Mouse (Mus musculus) embryonic facial prominence, embryonic 12.5 days (tissue): Measurements from ENCODE around the gene Ank. TPM values are rescaled to one million over a fixed set of nuclear protein-coding genes. Genes with fewer than 3 reads are reported as not detected.

ENCODE experiments used
- ATAC-seq: fragments of 200-750 bp; cut with Nextera tagmentation; 2 replicates; pipeline ENCODE4 v1.8.0; 2017; ENCODE audit not compliant: insufficient number of reproducible peaks, insufficient read depth, low FRiP score, low TSS enrichment
- H3K27ac ChIP-seq: fragments of 300-500 bp; sonication (generic); 2 replicates; pipeline ENCODE4 v1.5.1; 2016; ENCODE audit warnings: mild to moderate bottlenecking
- H3K27me3 ChIP-seq: fragments of 300-500 bp; sonication (generic); 2 replicates; pipeline ENCODE4 v1.6.1; 2016; ENCODE audit warnings: mild to moderate bottlenecking, moderate library complexity
- H3K36me3 ChIP-seq: fragments of 300-500 bp; sonication (generic); 2 replicates; pipeline ENCODE4 v1.6.1; 2016; ENCODE audit warnings: mild to moderate bottlenecking
- H3K4me1 ChIP-seq: fragments of 300-500 bp; sonication (generic); 2 replicates; pipeline ENCODE4 v1.6.1; 2016
- H3K4me2 ChIP-seq: fragments of 300-500 bp; sonication (generic); replicated peaks from 2 replicates; pipeline ENCODE4 v1.6.1; 2016; ENCODE audit warnings: mild to moderate bottlenecking, moderate library complexity
- H3K4me3 ChIP-seq: fragments of 300-500 bp; sonication (generic); 2 replicates; pipeline ENCODE4 v1.5.1; 2016; ENCODE audit warnings: mild to moderate bottlenecking
- H3K9ac ChIP-seq: fragments of 300-500 bp; sonication (generic); 2 replicates; pipeline ENCODE4 v1.6.1; 2016; ENCODE audit warnings: mild to moderate bottlenecking, moderate library complexity
- H3K9me3 ChIP-seq: fragments of 300-500 bp; sonication (generic); 2 replicates; pipeline ENCODE4 v1.6.1; 2016; ENCODE audit warnings: mild to moderate bottlenecking, moderate library complexity
- WGBS: fragments of 180-500 bp; shearing (Covaris S2); methylation state at CpG from one replicate; pipeline ENCODE4 v1.1.7; 2016; 5-methylcytosine and 5-hydroxymethylcytosine counted together
- polyA plus RNA-seq: library from polyadenylated mRNA; unstranded; fragments of >200 nt; fragmentation: Nextera tagmentation; extraction: Ambion mirVana; gene quantifications from 2 replicates; pipeline ENCODE4 v1.2.1, GENCODE M21; 2016

The Ank gene
- polyA plus RNA-seq, 1 experiment from 2014 or later: 9.7 TPM

DNA sequence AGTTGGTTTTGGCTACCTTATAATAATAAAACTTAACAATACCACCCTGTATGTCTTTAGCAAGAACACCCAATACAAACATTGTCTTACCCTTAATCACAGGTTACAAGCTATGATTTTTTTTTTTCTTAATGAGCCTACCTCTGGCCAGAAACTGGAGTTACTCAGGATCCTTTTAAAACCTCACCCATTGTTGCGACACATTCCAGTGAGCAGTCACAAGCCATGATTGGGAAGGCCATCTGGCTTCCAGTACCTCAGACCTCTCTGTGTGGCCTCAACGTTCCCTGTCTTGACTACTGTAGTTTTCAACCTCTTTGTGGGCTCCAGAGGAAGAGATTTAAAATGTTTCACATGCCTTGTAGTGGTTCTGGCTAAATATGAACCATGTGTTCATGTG is 103.4 kb downstream of the Ank start:
- no peak overlapping the region for H3K9ac ChIP-seq
- H3K27me3 ChIP-seq: no peaks in the 10 kb centered on the region
- 34% methylated on average over 2 of the region's 2 CpGs for WGBS
- no peak overlapping the region for H3K4me2 ChIP-seq
- H3K4me3 ChIP-seq: no peak overlapping the region
- no peak overlapping the region; the same call in 1 of the 2 replicates for H3K27ac ChIP-seq
- no peak for ATAC-seq
- H3K4me1 ChIP-seq: 0 out of 2 replicates have a peak, but pooled peaks cover 4% of the 10 kb centered on the region
- H3K36me3 ChIP-seq: 0 out of 2 replicates have a peak, but pooled peaks cover 3% of the 10 kb centered on the region
- no peaks in the 10 kb centered on the region for H3K9me3 ChIP-seq

DNA sequence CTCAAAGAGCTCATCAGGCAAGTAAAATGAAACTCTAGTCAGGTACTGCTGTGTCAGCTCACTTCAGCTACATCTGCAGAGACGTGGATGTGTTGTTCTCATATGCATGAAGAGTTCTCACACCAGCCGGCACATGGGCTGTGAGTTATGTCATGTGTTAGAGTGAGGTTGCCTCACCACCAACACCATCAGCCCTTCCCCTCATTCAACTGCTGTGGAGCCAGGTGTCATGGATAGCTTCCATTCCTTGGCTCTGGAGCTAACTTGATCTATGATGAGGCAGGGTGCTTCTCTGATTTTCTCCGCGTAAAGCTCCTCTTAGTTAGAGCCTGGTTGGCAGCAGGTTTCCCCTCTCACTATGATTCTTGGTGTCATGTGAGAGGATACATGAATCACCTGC is 103.9 kb downstream of the Ank start:
- 70% methylated on average over 4 of the region's 4 CpGs for WGBS
- Histone ChIP-seq H3K4me1 (peaks cover 4% of the 10 kb centered on the region; the same call in 1 of the 2 replicates), H3K27me3 (no peaks in the 10 kb centered on the region), H3K9ac (no peak overlapping the region), H3K36me3 (0 out of 2 replicates have a peak, but pooled peaks cover 2% of the 10 kb centered on the region), H3K4me2 (no peak overlapping the region), H3K9me3 (no peaks in the 10 kb centered on the region), H3K4me3 (no peak overlapping the region), H3K27ac (no peak overlapping the region)
- ATAC-seq: no peak

DNA sequence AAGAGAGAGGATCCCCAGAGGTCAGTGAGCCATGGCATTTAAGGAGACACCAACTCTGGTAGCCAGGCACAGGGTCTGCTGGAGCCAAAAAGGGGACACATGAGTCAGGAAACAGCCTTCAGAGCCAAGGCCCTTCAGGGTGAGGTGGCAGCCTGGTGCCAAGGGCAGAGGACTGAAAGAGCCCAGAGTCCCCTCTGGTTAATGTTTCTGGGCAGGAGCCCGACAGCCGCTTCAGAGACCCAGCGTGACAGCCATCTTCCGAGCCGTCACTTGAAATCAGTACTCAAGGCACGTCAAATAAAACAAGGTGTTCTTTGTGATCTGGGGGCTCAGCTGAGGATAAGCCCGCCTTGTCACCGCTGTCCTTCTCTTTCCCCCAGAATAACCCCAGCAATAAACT is 104.7 kb downstream of the Ank start:
- H3K4me3 ChIP-seq: no peak overlapping the region
- peaks cover 4% of the 10 kb centered on the region; the same call in 1 of the 2 replicates for H3K4me1 ChIP-seq
- no peaks in the 10 kb centered on the region; the same call in 1 of the 2 replicates for H3K36me3 ChIP-seq
- no peak overlapping the region for H3K4me2 ChIP-seq
- H3K27me3 ChIP-seq: no peaks in the 10 kb centered on the region
- ATAC-seq: no peak
- WGBS: 66% methylated on average over 8 of the region's 8 CpGs
- H3K9me3 ChIP-seq: no peaks in the 10 kb centered on the region
- no peak overlapping the region for H3K9ac ChIP-seq
- no peak overlapping the region for H3K27ac ChIP-seq

DNA sequence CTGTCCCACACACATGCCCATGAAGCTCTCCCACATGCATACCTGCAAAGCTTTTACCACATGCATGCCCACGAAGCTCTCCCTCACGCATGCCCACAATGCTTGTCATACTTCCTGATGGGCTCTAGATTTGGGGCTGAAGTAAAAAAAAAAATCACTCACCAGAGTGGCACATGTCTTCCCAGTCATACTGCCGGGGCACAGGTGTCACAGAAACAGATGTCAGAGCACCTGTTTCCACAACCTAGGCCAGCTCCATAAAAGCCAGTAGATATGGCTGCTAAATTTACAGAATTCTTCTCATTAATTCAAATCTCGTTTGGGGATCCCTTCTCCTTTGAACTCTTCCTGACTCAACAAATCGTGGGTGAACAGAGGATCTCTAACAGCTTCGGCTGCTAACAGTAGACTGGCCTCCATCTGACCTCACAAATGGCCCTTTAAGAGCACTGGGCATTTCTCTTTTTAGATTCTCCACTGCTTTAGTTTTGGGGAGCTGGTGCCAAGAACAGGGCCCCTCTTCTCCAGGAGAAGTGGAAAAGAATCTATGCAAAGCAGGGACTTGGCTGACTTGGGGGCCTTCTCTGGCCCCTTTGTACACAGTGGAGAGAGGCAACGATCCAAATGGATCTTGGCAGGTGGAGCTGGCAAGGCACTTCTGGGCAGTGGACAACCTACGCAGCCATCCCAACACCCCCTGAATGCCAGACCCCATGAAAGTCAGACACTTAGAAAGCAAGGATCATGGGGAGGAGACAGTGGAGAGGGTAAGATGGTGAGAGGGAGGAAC is 108.7 kb downstream of the Ank start:
- Histone ChIP-seq H3K9ac (no peak overlapping the region), H3K4me1 (no peaks in the 10 kb centered on the region; the same call in 1 of the 2 replicates), H3K4me3 (no peak overlapping the region), H3K4me2 (no peak overlapping the region), H3K27ac (no peak overlapping the region), H3K9me3 (no peaks in the 10 kb centered on the region), H3K36me3 (no peaks in the 10 kb centered on the region; the same call in 1 of the 2 replicates), H3K27me3 (no peaks in the 10 kb centered on the region)
- ATAC-seq: no peak
- 86% methylated on average over 8 of the region's 8 CpGs for whole genome bisulfite sequencing

DNA sequence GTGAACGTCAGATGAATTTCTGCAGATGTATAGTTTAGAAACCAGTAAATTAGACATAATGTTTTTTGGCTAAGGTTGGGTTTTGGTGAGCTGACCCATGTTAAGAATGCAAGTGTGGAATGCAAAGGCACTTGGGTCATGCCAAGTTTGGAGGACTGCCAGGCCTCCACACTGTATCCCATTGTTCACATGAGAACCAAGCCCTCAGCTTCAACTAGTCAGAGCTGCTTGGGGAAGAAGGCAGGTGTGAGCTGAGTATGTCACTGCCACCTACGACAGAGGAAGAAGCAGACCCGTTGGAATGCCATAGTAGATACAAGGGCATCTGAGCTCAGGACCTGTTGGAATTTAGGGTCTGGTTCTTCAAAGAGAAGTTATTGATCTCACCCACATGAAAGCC is 109.5 kb downstream of the Ank start:
- H3K4me1 ChIP-seq: no peaks in the 10 kb centered on the region; the same call in 1 of the 2 replicates
- H3K36me3 ChIP-seq: no peaks in the 10 kb centered on the region; the same call in 1 of the 2 replicates
- no peak overlapping the region for H3K4me2 ChIP-seq
- no peak overlapping the region for H3K9ac ChIP-seq
- no peak for ATAC-seq
- H3K4me3 ChIP-seq: no peak overlapping the region
- H3K27me3 ChIP-seq: no peaks in the 10 kb centered on the region
- WGBS: 83% methylated on average over 3 of the region's 3 CpGs
- H3K9me3 ChIP-seq: no peaks in the 10 kb centered on the region
- H3K27ac ChIP-seq: no peak overlapping the region

DNA sequence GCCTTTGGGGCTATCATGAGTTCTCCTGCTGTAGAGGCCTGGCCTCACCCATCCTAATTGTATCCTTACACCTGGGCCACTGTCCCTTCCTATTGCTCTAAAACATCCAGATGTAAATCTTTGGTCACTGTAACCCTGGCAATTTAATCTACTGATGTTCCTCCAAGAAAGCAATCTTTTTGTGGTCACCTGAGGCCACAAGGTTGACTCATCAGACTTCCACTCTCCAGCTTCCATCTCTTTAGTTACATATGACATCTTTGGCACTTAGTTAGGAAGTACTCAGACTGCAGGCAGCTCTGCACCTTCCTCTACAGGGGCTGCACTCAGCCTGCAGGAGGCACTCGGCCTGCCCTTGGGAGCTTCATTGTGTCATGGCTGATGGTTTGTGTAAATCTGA is 110.4 kb downstream of the Ank start:
- Histone ChIP-seq H3K27me3 (no peaks in the 10 kb centered on the region), H3K36me3 (no peaks in the 10 kb centered on the region; the same call in 1 of the 2 replicates), H3K4me2 (no peak overlapping the region), H3K9ac (no peak overlapping the region), H3K27ac (no peak overlapping the region), H3K9me3 (no peaks in the 10 kb centered on the region), H3K4me3 (no peak overlapping the region), H3K4me1 (no peaks in the 10 kb centered on the region; the same call in 1 of the 2 replicates)
- ATAC-seq: no peak
- WGBS: 64% methylated on average over 1 of the region's 1 CpGs

DNA sequence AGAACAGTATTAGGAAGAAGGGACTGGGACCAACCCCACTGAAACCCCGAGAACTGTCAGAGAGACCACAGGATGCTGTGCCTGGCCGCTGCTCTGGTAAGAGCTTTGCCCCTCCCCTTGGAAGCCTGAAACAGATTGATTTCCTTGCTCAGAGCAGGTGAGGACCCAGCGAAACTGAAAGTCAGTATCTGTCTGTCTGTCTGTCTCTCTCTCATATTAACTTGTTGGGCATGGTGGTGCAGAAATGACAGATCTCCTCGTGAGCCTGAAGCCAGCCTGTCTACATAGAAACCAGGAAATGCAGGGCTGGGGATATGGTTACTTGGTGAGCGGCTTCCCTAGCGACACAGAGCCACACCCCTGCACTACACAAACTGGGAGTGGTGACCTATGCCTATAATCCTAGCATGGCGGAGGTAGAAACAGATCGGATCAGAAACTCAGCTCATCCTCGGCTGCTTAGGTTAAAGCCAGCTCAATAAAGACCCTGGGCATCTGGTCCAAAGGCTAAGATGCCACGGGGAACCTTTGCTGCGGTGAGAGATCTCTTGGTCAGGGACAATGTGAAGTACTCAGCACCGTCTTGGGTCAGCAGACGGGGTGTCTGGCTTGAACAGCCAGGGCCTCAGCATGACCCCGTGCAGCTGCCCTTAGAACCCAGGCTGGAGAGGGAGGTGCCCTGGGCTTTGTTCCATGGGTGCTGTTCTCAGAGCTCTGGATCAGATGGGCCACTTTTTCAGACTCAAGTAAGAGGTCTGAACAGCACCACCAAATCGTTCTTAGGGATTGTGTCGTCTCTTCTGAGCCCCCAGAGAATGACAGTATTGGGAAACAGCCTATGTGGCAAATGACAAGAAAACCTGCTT is 111.7 kb downstream of the Ank start:
- Histone ChIP-seq H3K27me3 (no peaks in the 10 kb centered on the region), H3K9ac (no peak overlapping the region), H3K4me1 (no peaks in the 10 kb centered on the region; the same call in 1 of the 2 replicates), H3K36me3 (no peaks in the 10 kb centered on the region; the same call in 1 of the 2 replicates), H3K9me3 (no peaks in the 10 kb centered on the region), H3K4me2 (no peak overlapping the region), H3K4me3 (no peak overlapping the region), H3K27ac (no peak overlapping the region)
- 78% methylated on average over 16 of the region's 16 CpGs for WGBS
- no peak for ATAC-seq

DNA sequence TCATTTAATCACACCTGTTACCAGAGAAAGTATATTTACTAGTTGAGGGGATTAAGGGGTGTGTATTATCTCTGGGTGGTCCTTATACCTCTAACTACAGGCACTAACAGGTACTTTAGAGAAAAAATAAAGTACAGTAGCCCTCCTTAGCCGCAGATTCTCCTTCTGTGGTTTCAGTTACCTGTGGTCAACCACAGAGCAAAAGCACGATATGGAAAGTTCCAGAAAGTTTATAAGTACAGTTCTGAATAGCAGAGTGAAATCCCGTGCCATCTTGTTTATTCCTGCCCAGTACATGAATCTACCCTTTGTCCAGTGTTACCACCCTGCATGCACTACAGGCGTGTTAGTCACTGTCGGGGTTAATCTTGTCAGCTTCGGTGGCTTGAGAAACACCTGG is 112.4 kb downstream of the Ank start:
- WGBS: 90% methylated on average over 6 of the region's 6 CpGs
- Histone ChIP-seq H3K27me3 (no peaks in the 10 kb centered on the region), H3K27ac (no peak overlapping the region), H3K9ac (no peak overlapping the region), H3K36me3 (no peaks in the 10 kb centered on the region; the same call in 1 of the 2 replicates), H3K4me2 (no peak overlapping the region), H3K4me3 (no peak overlapping the region), H3K4me1 (no peaks in the 10 kb centered on the region; the same call in 1 of the 2 replicates), H3K9me3 (no peaks in the 10 kb centered on the region)
- ATAC-seq: no peak

DNA sequence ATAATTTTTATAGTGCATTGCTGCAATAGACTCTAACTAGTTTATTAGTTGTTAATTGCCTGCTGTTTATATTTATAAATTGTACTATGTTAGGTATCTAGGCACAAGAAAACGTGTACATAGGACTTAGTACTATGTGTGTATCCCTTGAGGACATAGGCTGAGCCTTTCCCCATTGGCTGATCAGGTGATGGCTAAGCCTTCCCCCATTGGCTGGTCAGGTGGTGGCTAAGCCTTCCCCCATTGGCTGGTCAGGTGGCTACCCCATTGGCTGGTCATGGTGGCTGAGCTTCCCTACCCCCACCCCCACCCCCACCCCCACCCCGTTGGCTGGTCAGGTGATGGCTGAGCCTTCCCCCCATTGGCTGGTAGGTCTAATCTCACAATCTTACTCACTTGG is 113.4 kb downstream of the Ank start:
- no peaks in the 10 kb centered on the region for H3K9me3 ChIP-seq
- no peak for ATAC-seq
- no peaks in the 10 kb centered on the region; the same call in 1 of the 2 replicates for H3K36me3 ChIP-seq
- no peak overlapping the region for H3K9ac ChIP-seq
- H3K4me2 ChIP-seq: no peak overlapping the region
- H3K4me1 ChIP-seq: no peaks in the 10 kb centered on the region; the same call in 1 of the 2 replicates
- H3K27me3 ChIP-seq: no peaks in the 10 kb centered on the region
- no peak overlapping the region for H3K27ac ChIP-seq
- H3K4me3 ChIP-seq: no peak overlapping the region
- WGBS: 83% methylated on average over 2 of the region's 2 CpGs

DNA sequence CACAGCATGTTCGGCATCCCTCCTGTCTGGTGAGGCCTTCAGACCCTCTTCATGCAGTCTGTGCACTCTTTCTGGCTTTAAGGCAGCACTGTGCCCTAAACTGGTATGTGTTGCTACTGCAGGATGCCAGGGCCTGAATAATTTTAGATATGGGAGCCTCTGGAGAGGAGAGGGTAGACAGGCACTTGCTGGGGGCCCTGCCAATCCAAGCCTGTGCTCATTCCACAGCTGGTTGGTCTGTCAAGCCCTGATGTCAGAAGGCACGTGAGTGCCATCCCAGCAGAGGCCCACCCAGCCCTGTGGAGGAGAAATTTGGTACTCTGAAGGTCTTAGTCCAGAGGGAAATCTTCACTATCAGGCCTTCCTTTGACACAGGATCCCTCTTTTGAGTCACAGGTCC is 114.3 kb downstream of the Ank start:
- Histone ChIP-seq H3K27me3 (no peaks in the 10 kb centered on the region), H3K9ac (no peak overlapping the region), H3K36me3 (no peaks in the 10 kb centered on the region; the same call in 1 of the 2 replicates), H3K9me3 (no peaks in the 10 kb centered on the region), H3K27ac (no peak overlapping the region), H3K4me3 (no peak overlapping the region), H3K4me1 (no peaks in the 10 kb centered on the region), H3K4me2 (no peak overlapping the region)
- 77% methylated on average over 2 of the region's 2 CpGs for WGBS
- ATAC-seq: no peak

DNA sequence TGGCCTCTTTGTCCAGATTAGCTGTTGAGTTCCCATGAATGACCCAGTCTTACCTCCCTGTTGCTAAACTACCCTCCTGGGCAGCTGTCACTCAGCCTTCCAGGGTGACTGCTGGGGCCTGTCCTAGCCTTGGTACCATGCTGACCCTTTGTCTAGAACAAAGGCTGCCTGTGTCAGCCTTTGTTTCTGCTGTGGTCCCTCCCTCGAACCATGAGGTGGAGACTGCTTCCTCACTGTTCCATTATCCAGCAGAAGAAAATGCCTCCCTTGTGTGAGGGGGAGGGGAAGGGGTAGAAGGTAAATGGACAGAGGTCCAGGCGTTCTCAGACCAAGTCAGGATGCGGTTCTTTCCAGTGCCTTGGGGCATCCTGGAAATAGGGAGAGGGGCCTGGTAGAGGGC is 115.2 kb downstream of the Ank start:
- Histone ChIP-seq H3K27me3 (no peaks in the 10 kb centered on the region), H3K36me3 (no peaks in the 10 kb centered on the region), H3K9ac (no peak overlapping the region), H3K4me3 (no peak overlapping the region), H3K4me1 (no peaks in the 10 kb centered on the region), H3K4me2 (no peak overlapping the region), H3K27ac (no peak overlapping the region), H3K9me3 (no peaks in the 10 kb centered on the region)
- ATAC-seq: no peak
- WGBS: 29% methylated on average over 3 of the region's 3 CpGs
